Comparison of ENCODE assay signal across 8 mouse cellular contexts in the genomic region with DNA sequence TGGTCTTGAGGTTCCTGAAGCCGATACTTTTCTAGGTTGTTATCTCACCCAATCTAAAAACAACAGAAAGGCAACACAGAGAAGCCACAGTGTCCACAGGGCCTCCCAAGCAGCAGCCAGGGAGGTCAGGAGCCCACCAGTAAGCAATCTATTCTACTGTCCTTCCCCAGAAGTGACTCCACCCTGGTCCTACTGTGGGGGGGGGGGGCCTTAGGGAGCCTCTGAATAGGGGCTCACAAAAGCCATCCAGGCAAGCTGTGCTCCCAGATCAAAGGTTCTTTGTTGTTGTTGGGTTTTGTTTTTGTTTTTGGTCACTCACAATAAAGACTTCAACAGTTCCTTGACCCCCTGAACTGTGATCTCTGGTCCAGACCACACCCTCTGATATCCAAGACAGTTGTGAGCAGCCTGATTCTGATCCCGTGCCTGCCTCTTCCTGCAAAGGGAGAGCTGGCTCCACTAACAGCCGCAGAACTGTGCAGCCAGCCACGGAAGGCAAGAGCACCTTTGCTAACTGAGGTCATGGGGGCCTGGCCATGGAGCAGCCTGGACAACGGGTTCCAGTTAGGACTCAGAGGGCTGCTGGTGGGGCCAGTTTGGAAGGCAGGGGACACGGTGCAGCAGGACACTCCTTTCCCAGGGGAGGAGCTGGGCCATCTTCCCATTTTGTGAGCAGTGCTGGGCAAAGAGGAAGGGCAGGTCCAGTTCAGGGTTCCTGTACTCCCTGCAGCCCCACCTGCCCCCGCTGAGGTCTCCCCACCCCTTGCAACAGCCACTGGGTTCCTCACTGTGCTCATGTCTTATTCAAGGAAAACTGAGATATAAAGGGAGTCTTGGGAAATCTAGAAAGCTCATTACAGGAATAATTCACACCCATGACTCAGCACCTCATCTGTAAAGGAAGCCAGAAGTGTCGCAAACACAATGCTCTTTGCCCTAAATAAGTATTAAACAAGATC. TPM values are rescaled to one million over a fixed set of nuclear protein-coding genes. Genes with fewer than 3 reads are reported as not detected.
DNase-seq lines count a peak whose midpoint lies in the region; ATAC-seq and TF ChIP-seq lines count a peak whose summit lies in the region.

No protein-coding gene starts in this region.

- peak overlapping the region; percentile 57 for H3K9ac ChIP-seq in liver, adult 2 months (ENCODE audit: low read depth, low read length)
- H3K9ac ChIP-seq in limb, embryonic 12.5 days (replicated peaks) = no peak overlapping the region
- no peak overlapping the region for H3K9ac ChIP-seq in midbrain, embryonic 16.5 days (ENCODE audit: low read depth, low read length)

- peak overlapping the region; percentile 81 for H3K27ac ChIP-seq in liver, adult 2 months (replicated peaks; ENCODE audit: insufficient read depth, low read depth, low read length)
- 0 out of 2 replicates have a peak overlapping the region, but pooled peaks have one; percentile 3 for H3K27ac ChIP-seq in limb, embryonic 12.5 days
- H3K27ac ChIP-seq in midbrain, embryonic 16.5 days (ENCODE audit: low read length) = no peak overlapping the region

- no peaks in the 10 kb centered on the region for H3K36me3 ChIP-seq in liver, adult 2 months (ENCODE audit: control insufficient read depth, insufficient read depth, low read length)
- H3K36me3 ChIP-seq in limb, embryonic 12.5 days = no peaks in the 10 kb centered on the region
- H3K36me3 ChIP-seq in midbrain, embryonic 16.5 days (ENCODE audit: control insufficient read depth, insufficient read depth, low read length) = no peaks in the 10 kb centered on the region

- intact Hi-C loops in heart, postnatal 36 days (cut with DNase I) = loop anchor here (2.0 kb wide), 1 partner anchor 17 kb away; no protein-coding TSS in a partner anchor

- TF ChIP-seq POLR2A in liver, adult 2 months (IDR thresholded peaks at IDR 0.05; ENCODE audit: extremely low read depth, insufficient read depth, low read length) = peak; percentile 60

- no peak for TF ChIP-seq CTCF in liver, adult 2 months (IDR thresholded peaks at IDR 0.05; ENCODE audit: low read depth, low read length)

- H3K4me2 ChIP-seq in limb, embryonic 12.5 days = no peak overlapping the region
- H3K4me2 ChIP-seq in midbrain, embryonic 16.5 days (ENCODE audit: low read length) = no peak overlapping the region

- no peaks in the 10 kb centered on the region for H3K9me3 ChIP-seq in limb, embryonic 12.5 days
- H3K9me3 ChIP-seq in midbrain, embryonic 16.5 days (replicated peaks; ENCODE audit: control insufficient read depth, low read length, poor library complexity, severe bottlenecking) = no peaks in the 10 kb centered on the region

- ATAC-seq in limb, embryonic 12.5 days (ENCODE audit: insufficient number of reproducible peaks, insufficient read depth, low FRiP score, low TSS enrichment, low read depth) = no peak
- ATAC-seq in neutrophil, adult 5-6 weeks (ENCODE audit: extremely low read depth, insufficient number of reproducible peaks, low FRiP score, poor library complexity, severe bottlenecking) = peak; percentile 39; the same call in 1 of the 2 replicates
- ATAC-seq in midbrain, embryonic 16.5 days = no peak

- H3K79me2 ChIP-seq in liver, adult 2 months (ENCODE audit: control insufficient read depth, insufficient read depth, low read length) = no peaks in the 10 kb centered on the region

- peak; percentile 96 for DNase-seq in liver, adult 2 months (ENCODE audit: extremely low read depth, low read depth, low spot score)
- DNase-seq in liver = no peak
- peak; percentile 45 for DNase-seq in embryo, embryonic 10.5 days (ENCODE audit: low spot score)
- peak; percentile 84 for DNase-seq in heart, postnatal 36 days
- DNase-seq in frontal cortex, postnatal 10 days (ENCODE audit: low spot score in 2 of 2) = no peak

- WGBS in liver, adult 2 months = 6% methylated on average over 8 of the region's 8 CpGs
- WGBS in limb, embryonic 12.5 days = 27% methylated on average over 8 of the region's 8 CpGs
- 22% methylated on average over 8 of the region's 8 CpGs for WGBS in midbrain, embryonic 16.5 days

- H3K4me3 ChIP-seq in liver, adult 2 months (ENCODE audit: insufficient read depth, low read depth, low read length) = peak overlapping the region; percentile 25; the same call in 1 of the 2 replicates
- H3K4me3 ChIP-seq in limb, embryonic 12.5 days (replicated peaks) = no peak overlapping the region
- no peak overlapping the region for H3K4me3 ChIP-seq in midbrain, embryonic 16.5 days (ENCODE audit: low read depth, low read length)

- peaks cover 22% of the 10 kb centered on the region for H3K4me1 ChIP-seq in liver, adult 2 months (ENCODE audit: control insufficient read depth, insufficient read depth, low read length)
- H3K4me1 ChIP-seq in limb, embryonic 12.5 days (replicated peaks) = peaks cover 16% of the 10 kb centered on the region
- no peaks in the 10 kb centered on the region for H3K4me1 ChIP-seq in midbrain, embryonic 16.5 days (ENCODE audit: control insufficient read depth, insufficient read depth, low read length)

- H3K27me3 ChIP-seq in liver, adult 2 months (ENCODE audit: control insufficient read depth, insufficient read depth, low read length) = no peaks in the 10 kb centered on the region
- no peaks in the 10 kb centered on the region for H3K27me3 ChIP-seq in limb, embryonic 12.5 days
- no peaks in the 10 kb centered on the region for H3K27me3 ChIP-seq in midbrain, embryonic 16.5 days (ENCODE audit: control insufficient read depth, insufficient read depth, low read depth, low read length)

RNA-seq across cellular contexts. Expression of a gene that starts 18.9 kb away (rescaled TPM):
- 85.6 and 110 TPM in 2 replicates for total RNA-seq in liver, adult 2 months (2014; rRNA removed)
- polyA plus RNA-seq in liver, adult 2 months (2012; rRNA removed) = 75.3 and 76.4 TPM in 2 replicates
- total RNA-seq in heart, postnatal 36 days (2021) = 10 to 100 TPM; 32.8 to 65.3 TPM
- 85.7 and 94.9 TPM in 2 replicates for polyA plus RNA-seq in limb, embryonic 12.5 days (2016; fragmentation: Nextera tagmentation; extraction: Ambion mirVana)
- 150 and 173 TPM in 2 replicates for total RNA-seq in neutrophil, adult 5-6 weeks (2017)
- 55.2 and 64.3 TPM in 2 replicates for polyA plus RNA-seq in midbrain, embryonic 16.5 days (2015; fragmentation: Nextera tagmentation; extraction: Ambion mirVana)

Comparison
In these comparisons a context has a peak if more than half of its experiments do, and no peak if none do; other contexts are left out.
1. DNase-seq: peak in liver, adult 2 months (single experiment), embryo, embryonic 10.5 days (single experiment) and heart, postnatal 36 days (2 of 2); none in liver (single experiment) and frontal cortex, postnatal 10 days (0 of 2).